Mouse (Mus musculus) kidney, postnatal 4 days (tissue): ENCODE measurements around the gene Dock1.

Experiments used
- DNase-seq, 2 experiments: peaks; one replicate each; pipeline ENCODE4 v3.0.0; 2021; ENCODE audit warnings: mixed read lengths in 2 of 2

The Dock1 gene

GRCm38 (mm10) chr7:135195631-135196030, 525.2 kb downstream of the Dock1 start:
- DNase-seq: no peak

- no peak for DNase-seq
These were observed 526.4 kb downstream of the Dock1 start for GRCm38 (mm10) chr7:135196828-135197227.

GRCm38 (mm10) chr7:135203920-135204319, 533.5 kb downstream of the Dock1 start:
- peak; percentile 54 to 67 for DNase-seq

GRCm38 (mm10) chr7:135205111-135205510, 534.7 kb downstream of the Dock1 start:
- DNase-seq: no peak

GRCm38 (mm10) chr7:135208947-135209567, 538.6 kb downstream of the Dock1 start:
- no peak for DNase-seq

GRCm38 (mm10) chr7:135210296-135210695, 539.8 kb downstream of the Dock1 start:
- DNase-seq: no peak

GRCm38 (mm10) chr7:135210831-135211230, 540.4 kb downstream of the Dock1 start:
- no peak for DNase-seq

- peak; percentile 73 to 82 for DNase-seq
These were observed 542.1 kb downstream of the Dock1 start for GRCm38 (mm10) chr7:135212505-135212904.

GRCm38 (mm10) chr7:135221475-135221874, 551.0 kb downstream of the Dock1 start:
- no peak for DNase-seq
